Mouse (Mus musculus) lung, embryonic 16.5 days (tissue): ENCODE results near the gene Ptger3. TPM values are rescaled to one million over a fixed set of nuclear protein-coding genes. Genes with fewer than 3 reads are reported as not detected.

Experiments used
- ATAC-seq: fragments of 200-750 bp; cut with Nextera tagmentation; 2 replicates; pipeline ENCODE4 v1.8.0; 2017; ENCODE audit warnings: low read depth, mild to moderate bottlenecking, moderate library complexity
- H3K27ac ChIP-seq: fragments of 300-500 bp; sonication (generic); 2 replicates; pipeline ENCODE4 v1.5.1; 2014; ENCODE audit warnings: mild to moderate bottlenecking, control low read depth, low read length
- H3K27me3 ChIP-seq: fragments of 300-500 bp; sonication (generic); 2 replicates; pipeline ENCODE4 v1.6.1; 2014; ENCODE audit warnings: low read depth, low read length, mixed read lengths; ENCODE audit not compliant: control insufficient read depth, insufficient read depth
- H3K36me3 ChIP-seq: fragments of 300-500 bp; sonication (generic); 2 replicates; pipeline ENCODE4 v1.6.1; 2014; ENCODE audit warnings: low read length; ENCODE audit not compliant: control insufficient read depth, insufficient read depth
- H3K4me1 ChIP-seq: fragments of 300-500 bp; sonication (generic); replicated peaks from 2 replicates; pipeline ENCODE4 v1.6.1; 2014; ENCODE audit warnings: low read length, mixed read lengths; ENCODE audit not compliant: control insufficient read depth, insufficient read depth
- H3K4me2 ChIP-seq: fragments of 300-500 bp; sonication (generic); 2 replicates; pipeline ENCODE4 v1.6.1; 2014; ENCODE audit warnings: low read depth, low read length, control low read depth
- H3K4me3 ChIP-seq: fragments of 300-500 bp; sonication (generic); 2 replicates; pipeline ENCODE4 v1.5.1; 2014; ENCODE audit warnings: mild to moderate bottlenecking, low read length, control low read depth
- H3K9ac ChIP-seq: fragments of 300-500 bp; sonication (generic); 2 replicates; pipeline ENCODE4 v1.6.1; 2014; ENCODE audit warnings: low read length, control low read depth
- H3K9me3 ChIP-seq: fragments of 300-500 bp; sonication (generic); 2 replicates; pipeline ENCODE4 v1.6.1; 2016; ENCODE audit warnings: low read length; ENCODE audit not compliant: control insufficient read depth
- WGBS: fragments of 180-500 bp; shearing (Covaris S2); extraction: QIAGEN DNeasy Blood & Tissue Kit; methylation state at CpG from one replicate; pipeline ENCODE4 v1.1.7; 2014; 5-methylcytosine and 5-hydroxymethylcytosine counted together
- polyA plus RNA-seq: library from polyadenylated mRNA; unstranded; fragments of >200 nt; fragmentation: Nextera tagmentation; extraction: Ambion mirVana; gene quantifications from 2 replicates; pipeline ENCODE4 v1.2.1, GENCODE M21; 2015

Ptger3 gene
- polyA plus RNA-seq, 1 experiment from 2014 or later = 13.9 TPM

DNA sequence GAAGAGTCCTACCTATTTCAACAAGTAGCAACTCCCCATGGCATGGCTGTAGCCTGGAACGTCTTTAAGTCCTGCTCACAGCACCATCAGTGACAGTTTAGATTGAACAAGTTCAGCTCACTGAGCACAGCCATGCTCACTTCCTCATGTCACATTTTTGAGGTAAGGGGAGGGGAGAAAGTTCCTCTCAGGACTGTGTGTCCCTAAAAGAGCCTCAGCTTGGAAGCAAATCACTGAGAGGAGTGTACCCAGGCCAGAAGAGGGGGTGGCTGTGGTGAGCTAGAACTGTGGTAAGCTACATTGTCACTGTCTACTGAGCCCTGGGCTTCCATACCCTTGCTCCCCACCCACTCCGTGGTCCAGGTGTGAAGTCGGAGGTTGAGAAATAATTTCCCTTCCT lies 60.7 kb downstream of the Ptger3 start:
- no peak for ATAC-seq
- Histone ChIP-seq H3K27ac (no peak overlapping the region), H3K9ac (no peak overlapping the region), H3K36me3 (no peaks in the 10 kb centered on the region), H3K4me3 (no peak overlapping the region), H3K4me1 (no peaks in the 10 kb centered on the region), H3K9me3 (no peaks in the 10 kb centered on the region), H3K27me3 (no peaks in the 10 kb centered on the region), H3K4me2 (no peak overlapping the region)
- 52% methylated on average over 3 of the region's 3 CpGs for WGBS

GRCm38 (mm10) chr3:157630671-157631070 lies 64.0 kb downstream of the Ptger3 start:
- no peak overlapping the region for H3K4me3 ChIP-seq
- no peaks in the 10 kb centered on the region for H3K9me3 ChIP-seq
- no peaks in the 10 kb centered on the region for H3K4me1 ChIP-seq
- H3K9ac ChIP-seq = no peak overlapping the region
- WGBS = 19% methylated on average over 5 of the region's 5 CpGs
- H3K27me3 ChIP-seq = no peaks in the 10 kb centered on the region
- no peak overlapping the region for H3K4me2 ChIP-seq
- no peak for ATAC-seq
- H3K36me3 ChIP-seq = no peaks in the 10 kb centered on the region
- no peak overlapping the region for H3K27ac ChIP-seq

DNA sequence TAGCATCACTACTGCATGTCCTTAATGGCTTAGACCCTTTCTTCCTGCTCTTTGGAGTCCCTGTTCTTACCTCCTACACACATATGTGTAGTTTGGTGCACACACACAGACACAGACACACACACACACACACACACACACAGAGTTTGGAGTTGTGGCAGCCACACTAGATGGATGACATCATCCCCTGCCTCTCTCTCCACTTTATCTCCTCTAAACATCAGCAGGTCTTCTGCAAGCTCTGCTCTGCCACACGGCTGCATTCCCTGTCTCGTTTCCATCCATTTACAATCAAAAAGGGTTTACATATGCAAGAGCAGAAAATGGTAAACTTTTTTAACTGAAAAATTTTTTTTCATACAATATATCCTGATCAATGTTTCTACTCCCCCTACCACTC lies 64.7 kb downstream of the Ptger3 start:
- H3K27ac ChIP-seq = no peak overlapping the region
- H3K9me3 ChIP-seq = no peaks in the 10 kb centered on the region
- 15% methylated on average over 2 of the region's 2 CpGs for WGBS
- H3K4me2 ChIP-seq = no peak overlapping the region
- no peak overlapping the region for H3K4me3 ChIP-seq
- ATAC-seq = no peak
- H3K36me3 ChIP-seq = no peaks in the 10 kb centered on the region
- no peak overlapping the region for H3K9ac ChIP-seq
- no peaks in the 10 kb centered on the region for H3K27me3 ChIP-seq
- no peaks in the 10 kb centered on the region for H3K4me1 ChIP-seq

DNA sequence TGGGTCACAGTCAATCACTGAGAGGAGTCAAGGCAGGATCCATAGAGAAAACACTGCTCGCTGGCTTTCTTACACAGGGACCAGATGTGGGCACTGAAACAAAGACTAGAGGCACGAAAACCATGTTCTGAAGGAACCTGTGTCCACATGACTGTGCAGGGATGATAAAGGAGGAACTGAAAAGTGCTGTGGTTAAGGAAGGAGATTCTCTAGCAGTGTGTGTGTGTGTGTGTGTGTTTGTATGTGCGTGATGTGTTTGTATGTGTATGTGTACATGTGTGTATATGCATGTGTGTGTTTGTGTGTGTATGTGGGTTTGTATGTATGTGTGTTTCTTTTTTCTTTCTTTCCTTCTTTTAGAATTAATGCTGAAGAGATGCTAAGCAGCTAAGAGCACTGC lies 67.7 kb downstream of the Ptger3 start:
- Histone ChIP-seq H3K27me3 (no peaks in the 10 kb centered on the region), H3K27ac (no peak overlapping the region), H3K4me2 (no peak overlapping the region), H3K4me3 (no peak overlapping the region), H3K36me3 (no peaks in the 10 kb centered on the region), H3K9ac (no peak overlapping the region), H3K4me1 (no peaks in the 10 kb centered on the region), H3K9me3 (no peaks in the 10 kb centered on the region)
- 74% methylated on average over 3 of the region's 3 CpGs for WGBS
- no peak for ATAC-seq

GRCm38 (mm10) chr3:157635713-157636112 lies 69.0 kb downstream of the Ptger3 start:
- H3K9me3 ChIP-seq = no peaks in the 10 kb centered on the region
- no peak overlapping the region for H3K4me3 ChIP-seq
- H3K36me3 ChIP-seq = no peaks in the 10 kb centered on the region
- H3K27me3 ChIP-seq = no peaks in the 10 kb centered on the region
- no peak overlapping the region for H3K4me2 ChIP-seq
- ATAC-seq = no peak
- 69% methylated on average over 4 of the region's 4 CpGs for WGBS
- no peaks in the 10 kb centered on the region for H3K4me1 ChIP-seq
- H3K9ac ChIP-seq = no peak overlapping the region
- H3K27ac ChIP-seq = no peak overlapping the region

GRCm38 (mm10) chr3:157636887-157637286 lies 70.2 kb downstream of the Ptger3 start:
- Histone ChIP-seq H3K4me2 (no peak overlapping the region), H3K4me1 (no peaks in the 10 kb centered on the region), H3K9me3 (no peaks in the 10 kb centered on the region), H3K9ac (no peak overlapping the region), H3K4me3 (no peak overlapping the region), H3K36me3 (no peaks in the 10 kb centered on the region), H3K27me3 (no peaks in the 10 kb centered on the region), H3K27ac (no peak overlapping the region)
- ATAC-seq = no peak

DNA sequence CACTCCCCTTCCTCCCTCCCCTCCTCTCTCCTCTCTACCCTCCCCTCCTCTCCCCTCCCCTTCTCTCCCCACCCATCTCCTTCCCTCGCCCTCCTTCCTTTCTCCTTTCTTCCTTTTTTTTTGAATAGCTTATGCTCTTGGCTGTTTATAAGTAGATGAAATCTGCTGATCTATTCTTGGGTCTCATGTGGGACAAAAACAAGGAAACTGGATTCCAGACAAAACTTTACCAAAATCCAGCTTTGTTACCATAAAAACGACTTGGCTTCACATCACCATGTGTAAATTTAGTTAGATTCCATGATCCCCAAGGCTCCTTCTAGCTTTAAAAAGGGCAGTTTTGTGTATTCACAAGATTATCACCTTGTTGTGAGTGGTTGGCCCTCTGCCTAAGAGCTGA lies 70.6 kb downstream of the Ptger3 start:
- no peaks in the 10 kb centered on the region for H3K4me1 ChIP-seq
- H3K4me3 ChIP-seq = no peak overlapping the region
- no peak overlapping the region for H3K4me2 ChIP-seq
- H3K9me3 ChIP-seq = no peaks in the 10 kb centered on the region
- H3K27ac ChIP-seq = no peak overlapping the region
- H3K9ac ChIP-seq = no peak overlapping the region
- H3K27me3 ChIP-seq = no peaks in the 10 kb centered on the region
- WGBS = 50% methylated on average over 2 of the region's 2 CpGs
- ATAC-seq = no peak
- no peaks in the 10 kb centered on the region for H3K36me3 ChIP-seq

GRCm38 (mm10) chr3:157641634-157642033 lies 74.9 kb downstream of the Ptger3 start:
- Histone ChIP-seq H3K4me3 (no peak overlapping the region), H3K27ac (no peak overlapping the region), H3K9me3 (no peaks in the 10 kb centered on the region), H3K4me2 (no peak overlapping the region), H3K4me1 (no peaks in the 10 kb centered on the region), H3K27me3 (no peaks in the 10 kb centered on the region), H3K9ac (no peak overlapping the region), H3K36me3 (no peaks in the 10 kb centered on the region)
- 63% methylated on average over 4 of the region's 4 CpGs for WGBS
- ATAC-seq = no peak

GRCm38 (mm10) chr3:157661622-157662021 lies 94.9 kb downstream of the Ptger3 start:
- Histone ChIP-seq H3K27me3 (no peaks in the 10 kb centered on the region), H3K4me1 (no peaks in the 10 kb centered on the region), H3K9ac (no peak overlapping the region), H3K4me2 (no peak overlapping the region), H3K9me3 (no peaks in the 10 kb centered on the region), H3K36me3 (no peaks in the 10 kb centered on the region), H3K4me3 (no peak overlapping the region), H3K27ac (no peak overlapping the region)
- ATAC-seq = no peak
- WGBS = 66% methylated on average over 7 of the region's 7 CpGs

DNA sequence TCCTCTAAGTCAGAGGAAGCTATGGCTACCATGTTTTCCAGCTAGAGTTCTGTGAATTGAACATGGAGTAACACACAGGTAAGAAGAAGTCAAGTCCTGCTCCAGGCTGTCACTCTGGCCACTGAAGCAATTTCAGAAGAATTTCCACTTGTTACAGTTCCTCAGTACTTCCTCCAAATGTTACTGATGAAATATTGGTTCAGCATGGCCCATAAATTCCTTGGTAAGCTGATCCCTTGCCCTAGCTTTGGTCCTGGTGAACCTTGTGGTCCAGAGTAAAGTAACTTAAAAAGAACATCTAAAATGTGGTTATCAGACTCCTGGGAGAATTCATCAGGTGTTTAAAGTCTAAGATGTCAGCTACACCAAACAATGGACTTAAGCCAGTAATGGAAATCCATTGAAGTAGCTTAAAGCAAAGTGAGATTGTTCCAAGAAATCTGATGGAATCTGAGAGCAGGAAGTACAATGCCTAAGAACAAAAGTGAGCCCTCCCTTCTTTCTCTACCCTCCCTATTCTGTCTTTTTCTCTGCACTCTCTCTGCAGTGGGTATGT lies 97.9 kb downstream of the Ptger3 start:
- H3K4me2 ChIP-seq = no peak overlapping the region
- H3K4me1 ChIP-seq = no peaks in the 10 kb centered on the region
- H3K27ac ChIP-seq = no peak overlapping the region
- no peak overlapping the region for H3K4me3 ChIP-seq
- no peaks in the 10 kb centered on the region for H3K9me3 ChIP-seq
- no peaks in the 10 kb centered on the region for H3K36me3 ChIP-seq
- no peak overlapping the region for H3K9ac ChIP-seq
- H3K27me3 ChIP-seq = no peaks in the 10 kb centered on the region
- ATAC-seq = no peak
